Comparison of ENCODE assay signal across 8 mouse cellular contexts in the genomic region with DNA sequence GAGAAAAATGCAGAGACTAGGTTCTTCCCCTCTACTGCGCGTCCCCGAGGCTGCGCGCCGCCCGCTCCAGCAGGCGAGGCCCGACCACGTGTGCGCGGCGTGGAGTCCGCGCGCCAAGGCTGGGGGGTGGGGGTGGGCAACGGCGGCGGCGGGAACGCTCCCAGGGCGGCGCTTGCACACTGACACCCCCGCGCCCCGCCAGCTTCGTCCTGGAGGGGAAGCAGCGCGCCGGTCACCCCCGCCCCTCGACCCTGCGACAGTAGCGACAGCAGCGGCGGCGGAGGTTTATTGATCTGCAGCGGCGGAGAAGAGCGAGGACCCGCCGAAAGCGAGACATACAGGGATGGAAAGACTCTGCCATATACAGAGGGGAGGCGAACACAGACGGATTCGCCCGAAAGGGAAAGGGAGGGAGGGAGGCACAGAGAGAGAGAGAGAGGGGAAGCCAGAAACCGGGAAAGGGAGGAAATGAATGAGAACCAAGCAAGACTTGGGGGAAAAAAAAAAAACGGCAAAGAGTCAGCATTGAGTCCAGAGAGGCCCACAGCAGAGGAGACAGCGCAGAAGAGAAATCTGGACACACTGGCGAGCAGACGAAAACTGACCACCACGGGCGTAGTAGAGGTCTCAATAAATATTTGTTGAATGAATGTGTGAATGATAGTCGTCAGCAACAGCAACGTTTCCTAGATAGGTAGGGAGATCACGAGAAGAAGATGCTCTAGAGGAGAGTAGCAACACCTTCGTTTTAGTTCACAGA. TPM values are rescaled to one million over a fixed set of nuclear protein-coding genes. Genes with fewer than 3 reads are reported as not detected.
DNase-seq lines count a peak whose midpoint lies in the region; ATAC-seq and TF ChIP-seq lines count a peak whose summit lies in the region.

No protein-coding gene starts in this region.

- peaks cover 70% of the 10 kb centered on the region for H3K4me1 ChIP-seq in testis, adult 2 months (ENCODE audit: control insufficient read depth, insufficient read depth, low read length)
- peaks cover 59% of the 10 kb centered on the region for H3K4me1 ChIP-seq in limb, embryonic 11.5 days (ENCODE audit: control insufficient read depth, insufficient read depth, low read length)
- H3K4me1 ChIP-seq in olfactory bulb, adult 2 months (ENCODE audit: control insufficient read depth, insufficient read depth, low read length), result peaks cover 69% of the 10 kb centered on the region

- no peak for TF ChIP-seq POLR2A in testis, adult 2 months (IDR thresholded peaks at IDR 0.05; ENCODE audit: control insufficient read depth, low read depth, low read length)
- TF ChIP-seq POLR2A in olfactory bulb, adult 2 months (IDR thresholded peaks at IDR 0.05; ENCODE audit: insufficient read depth, low read depth, low read length), result no peak

- H3K9ac ChIP-seq in limb, embryonic 11.5 days (ENCODE audit: low read length), result peak overlapping the region; percentile 62

- 4% methylated on average over 55 of the region's 58 CpGs for WGBS in limb, embryonic 11.5 days
- WGBS in olfactory bulb, adult 2 months, result 2% methylated on average over 58 of the region's 58 CpGs

- H3K9me3 ChIP-seq in limb, embryonic 11.5 days (ENCODE audit: control insufficient read depth, low read length), result no peaks in the 10 kb centered on the region

- no peak for TF ChIP-seq CTCF in testis, adult 2 months (IDR thresholded peaks at IDR 0.05; ENCODE audit: control insufficient read depth, insufficient read depth, insufficient replicate concordance, low read depth, low read length)
- TF ChIP-seq CTCF in olfactory bulb, adult 2 months (IDR thresholded peaks at IDR 0.05; ENCODE audit: insufficient read depth, low read depth, low read length), result no peak

- peaks cover 2% of the 10 kb centered on the region for H3K27me3 ChIP-seq in testis, adult 2 months (ENCODE audit: control insufficient read depth, insufficient read depth, low read length)
- peaks cover 32% of the 10 kb centered on the region for H3K27me3 ChIP-seq in limb, embryonic 11.5 days (ENCODE audit: control insufficient read depth, insufficient read depth, low read length)

- no peak for ATAC-seq in CD4-positive, CD25-positive, alpha-beta regulatory T cell, adult 4 months
- ATAC-seq in limb, embryonic 11.5 days (ENCODE audit: insufficient number of reproducible peaks, low FRiP score, low TSS enrichment, low read depth), result no peak

- DNase-seq in CD4-positive, CD25-positive, alpha-beta regulatory T cell, adult 2 months (ENCODE audit: low read depth, low spot score), result peak; percentile 51
- no peak for DNase-seq in testis, postnatal 10 days (ENCODE audit: low spot score)
- peak; percentile 61 for DNase-seq in limb, embryonic 11.5 days (ENCODE audit: low spot score)
- no peak for DNase-seq in urinary bladder, adult 18-20 months (ENCODE audit: low spot score in 2 of 2)
- no peak for DNase-seq in adrenal gland, adult 8-10 months

- H3K4me3 ChIP-seq in testis, adult 2 months (ENCODE audit: control insufficient read depth, low read depth, low read length), result peak overlapping the region; percentile 61
- H3K4me3 ChIP-seq in limb, embryonic 11.5 days (ENCODE audit: low read depth, low read length), result peak overlapping the region; percentile 70
- peak overlapping the region; percentile 58 for H3K4me3 ChIP-seq in olfactory bulb, adult 2 months (ENCODE audit: insufficient read depth, low read depth, low read length)

- H3K4me2 ChIP-seq in limb, embryonic 11.5 days (ENCODE audit: low read depth, severe bottlenecking), result peak overlapping the region; percentile 98

- H3K27ac ChIP-seq in testis, adult 2 months (ENCODE audit: control insufficient read depth, insufficient read depth, low read depth, low read length), result no peak overlapping the region
- no peak overlapping the region for H3K27ac ChIP-seq in limb, embryonic 11.5 days (replicated peaks; ENCODE audit: low read depth, low read length)
- H3K27ac ChIP-seq in olfactory bulb, adult 2 months (ENCODE audit: insufficient read depth, low read depth, low read length), result 0 out of 2 replicates have a peak overlapping the region, but pooled peaks have one; percentile 36

- H3K36me3 ChIP-seq in testis, adult 2 months (ENCODE audit: control insufficient read depth, insufficient read depth, low read length), result no peaks in the 10 kb centered on the region
- H3K36me3 ChIP-seq in limb, embryonic 11.5 days (ENCODE audit: control insufficient read depth, insufficient read depth, low read length), result no peaks in the 10 kb centered on the region

RNA-seq across cellular contexts. Expression of gene Efna3, which starts 3.0 kb away (rescaled TPM):
- polyA plus RNA-seq in CD4-positive, CD25-positive, alpha-beta regulatory T cell, adult 4 months (2017; shearing (Covaris generic)), result not detected
- 9.9 and 13.3 TPM in 2 replicates for polyA plus RNA-seq in testis, adult 2 months (2012; rRNA removed)
- polyA plus RNA-seq in limb, embryonic 11.5 days (2014; fragmentation: Nextera tagmentation; extraction: Ambion mirVana), result 13.9 and 19.3 TPM in 2 replicates
- not detected in 2 replicates for polyA plus RNA-seq in olfactory bulb, adult 2 months (2012; ENCODE audit: insufficient read depth, insufficient read length, low replicate concordance, missing spikeins)
- 1 to 10 TPM in 1 of 4 experiments, under 1 TPM in 3; 0.15 to 1.5 (median 0.62) TPM for total RNA-seq in adrenal gland, adult 8-10 months (2022)

RNA-seq across cellular contexts. Expression of gene Efna4, which starts 18.1 kb away (rescaled TPM):
- not detected for polyA plus RNA-seq in CD4-positive, CD25-positive, alpha-beta regulatory T cell, adult 4 months (2017; shearing (Covaris generic))
- 1.1 and 1.6 TPM in 2 replicates for polyA plus RNA-seq in testis, adult 2 months (2012; rRNA removed)
- 46.9 and 48.9 TPM in 2 replicates for polyA plus RNA-seq in limb, embryonic 11.5 days (2014; fragmentation: Nextera tagmentation; extraction: Ambion mirVana)
- polyA plus RNA-seq in olfactory bulb, adult 2 months (2012; ENCODE audit: insufficient read depth, insufficient read length, low replicate concordance, missing spikeins), result not detected in 2 replicates
- total RNA-seq in adrenal gland, adult 8-10 months (2022), result 1 to 10 TPM; 1.1 to 3.5 (median 1.9) TPM

RNA-seq across cellular contexts. Expression of gene Adam15, which starts 30.0 kb away (rescaled TPM):
- polyA plus RNA-seq in CD4-positive, CD25-positive, alpha-beta regulatory T cell, adult 4 months (2017; shearing (Covaris generic)), result 10 to 100 TPM in 1 of 2 experiments, 1 to 10 TPM in 1; 8.5 to 13.3 TPM
- 39.7 and 51.1 TPM in 2 replicates for polyA plus RNA-seq in testis, adult 2 months (2012; rRNA removed)
- polyA plus RNA-seq in limb, embryonic 11.5 days (2014; fragmentation: Nextera tagmentation; extraction: Ambion mirVana), result 17.8 and 21.0 TPM in 2 replicates
- polyA plus RNA-seq in olfactory bulb, adult 2 months (2012; ENCODE audit: insufficient read depth, insufficient read length, low replicate concordance, missing spikeins), result not detected in 2 replicates
- total RNA-seq in adrenal gland, adult 8-10 months (2022), result 10 to 100 TPM; 58.4 to 85.4 (median 71.3) TPM

RNA-seq across cellular contexts. Expression of gene Efna1, which starts 38.8 kb away (rescaled TPM):
- not detected for polyA plus RNA-seq in CD4-positive, CD25-positive, alpha-beta regulatory T cell, adult 4 months (2017; shearing (Covaris generic))
- polyA plus RNA-seq in testis, adult 2 months (2012; rRNA removed), result 1.1 and 1.7 TPM in 2 replicates
- 42.4 and 47.7 TPM in 2 replicates for polyA plus RNA-seq in limb, embryonic 11.5 days (2014; fragmentation: Nextera tagmentation; extraction: Ambion mirVana)
- polyA plus RNA-seq in olfactory bulb, adult 2 months (2012; ENCODE audit: insufficient read depth, insufficient read length, low replicate concordance, missing spikeins), result not detected in 2 replicates
- total RNA-seq in adrenal gland, adult 8-10 months (2022), result 10 to 100 TPM; 15.9 to 28.0 (median 21.0) TPM

RNA-seq across cellular contexts. Expression of gene Dcst2, which starts 42.0 kb away (rescaled TPM):
- polyA plus RNA-seq in CD4-positive, CD25-positive, alpha-beta regulatory T cell, adult 4 months (2017; shearing (Covaris generic)), result under 1 TPM in 1 of 2 experiments, not detected in 1; 0.42 TPM
- polyA plus RNA-seq in testis, adult 2 months (2012; rRNA removed), result 108 and 110 TPM in 2 replicates
- polyA plus RNA-seq in limb, embryonic 11.5 days (2014; fragmentation: Nextera tagmentation; extraction: Ambion mirVana), result 0.23 and 0.28 TPM in 2 replicates
- not detected in 2 replicates for polyA plus RNA-seq in olfactory bulb, adult 2 months (2012; ENCODE audit: insufficient read depth, insufficient read length, low replicate concordance, missing spikeins)
- under 1 TPM; 0.43 to 0.78 (median 0.46) TPM for total RNA-seq in adrenal gland, adult 8-10 months (2022)

Comparison
In these comparisons a context has a peak if more than half of its experiments do, and no peak if none do; other contexts are left out.
1. DNase-seq: peak in CD4-positive, CD25-positive, alpha-beta regulatory T cell, adult 2 months (single experiment) and limb, embryonic 11.5 days (single experiment); none in testis, postnatal 10 days (single experiment), urinary bladder, adult 18-20 months (0 of 2) and adrenal gland, adult 8-10 months (single experiment).
2. RNA of gene Efna4, which starts 18.1 kb away (polyA plus RNA-seq): 46.9 to 48.9 TPM in limb, embryonic 11.5 days; 1.1 to 1.6 TPM in testis, adult 2 months, not detected in CD4-positive, CD25-positive, alpha-beta regulatory T cell, adult 4 months and not detected in olfactory bulb, adult 2 months; every median in the first group is over 10 times any median in the second.
3. Peak in every context shown above with its lines, with median percentiles within 50 percentile points of each other: H3K4me3 ChIP-seq.